Mouse (Mus musculus): Measurements from ENCODE around the gene Alg12. TPM values are rescaled to one million over a fixed set of nuclear protein-coding genes. Genes with fewer than 3 reads are reported as not detected.

Gene Alg12
- 5.1 TPM for polyA plus RNA-seq (2014; fragmentation: Illumina TruSeq; extraction: RNeasy Lipid Tissue Mini Kit (QIAGEN cat#74804); ENCODE audit: low read depth, low replicate concordance)

DNA sequence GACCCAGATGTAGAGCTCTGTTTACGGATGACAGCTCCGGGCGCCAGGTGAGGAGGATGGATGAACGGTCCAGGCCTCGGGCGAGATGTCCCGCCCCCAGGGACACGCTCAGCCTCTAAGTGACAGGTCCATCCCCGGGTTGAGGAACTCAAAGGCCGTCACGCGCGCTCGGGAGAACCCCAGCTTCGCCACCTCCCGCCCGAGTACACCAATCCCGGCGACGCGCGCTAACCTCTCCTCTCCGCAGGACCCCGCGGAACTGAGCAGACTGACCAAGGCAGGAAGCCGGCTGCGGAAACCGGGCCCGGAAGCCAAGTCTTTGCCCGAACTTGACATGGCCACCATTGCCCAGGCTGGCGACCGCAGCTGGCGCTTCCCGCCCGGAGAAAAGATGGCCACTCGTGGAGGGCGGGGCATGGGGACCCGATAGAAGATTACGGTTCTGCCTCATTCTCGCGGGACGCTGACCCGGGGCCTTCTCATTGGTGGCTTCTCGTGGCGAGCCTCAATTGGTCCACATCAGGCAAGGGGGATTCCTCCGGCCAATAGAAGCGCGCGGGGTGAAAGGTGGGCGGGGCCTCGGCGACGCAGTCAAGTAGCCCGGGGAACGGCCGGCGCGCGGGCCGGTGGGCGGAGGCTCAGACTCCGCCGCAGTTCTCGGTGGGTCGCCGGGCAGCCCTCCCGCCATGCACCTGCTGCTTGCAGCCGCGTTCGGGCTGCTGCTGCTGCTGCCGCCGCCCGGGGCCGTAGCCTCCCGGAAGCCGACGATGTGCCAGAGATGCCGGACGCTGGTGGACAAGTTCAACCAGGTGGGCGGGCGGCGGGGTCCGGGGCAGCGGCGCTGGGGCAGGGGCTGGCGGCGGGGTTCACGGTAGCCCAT is at the start of gene Alg12, which contains the start of gene Creld2:
Alg12 (minus strand) TSS at position 293 of the 880 bp plus-strand sequence.
Creld2 (plus strand) TSS at position 621 of the 880 bp plus-strand sequence.

DNA sequence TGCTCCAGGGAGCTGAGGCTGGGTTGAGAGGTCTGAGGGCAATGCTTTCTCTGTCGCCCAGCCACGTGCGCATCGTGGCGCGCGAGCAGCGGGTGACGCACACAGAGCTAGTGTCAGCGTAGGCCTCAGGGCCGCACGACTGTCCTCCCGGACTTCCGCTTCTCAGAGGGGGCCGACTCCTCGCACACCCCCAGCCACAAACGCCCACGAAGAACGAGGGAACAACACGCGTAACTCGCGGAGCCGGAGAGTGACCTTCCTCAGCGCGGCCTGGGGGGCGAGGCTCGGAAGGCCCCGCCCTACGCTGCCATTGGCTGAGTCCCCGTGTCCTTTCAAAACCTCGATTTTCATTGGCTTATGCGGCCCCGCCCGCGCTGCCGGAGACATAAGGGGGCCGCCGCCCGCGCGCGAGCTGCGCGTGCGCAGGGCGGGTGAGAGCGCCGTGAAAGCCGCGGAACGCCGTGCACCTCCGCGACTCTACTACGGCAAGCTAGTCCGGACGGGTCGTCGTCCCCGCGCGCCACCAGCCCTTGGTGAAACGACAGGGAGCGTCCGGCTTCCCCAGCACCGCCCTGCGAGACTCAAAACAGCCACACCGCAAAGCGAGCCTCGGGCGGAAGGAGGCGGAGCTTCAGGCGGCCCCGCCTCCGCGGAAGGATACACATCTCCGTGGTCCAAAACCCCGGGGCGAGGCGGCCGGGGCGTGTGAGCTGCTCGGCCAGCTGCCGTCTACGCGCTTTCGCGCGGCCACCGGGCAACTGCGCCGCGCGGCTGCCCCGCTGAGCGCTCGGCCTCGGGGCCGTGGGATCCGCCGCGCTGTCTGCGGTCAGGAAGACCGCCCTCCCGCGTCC is 42.9 kb upstream of the Alg12 start, which contains the start of gene Pim3:
Pim3 (plus strand) TSS at position 415 of the 851 bp plus-strand sequence.

Other genes starting within 250 kb of the Alg12 start
- not detected for gene Zdhhc25, start 219.0 kb downstream of the Alg12 start, polyA plus RNA-seq (2014; fragmentation: Illumina TruSeq; extraction: RNeasy Lipid Tissue Mini Kit (QIAGEN cat#74804); ENCODE audit: low read depth, low replicate concordance)
- gene Brd1, start 85.1 kb downstream of the Alg12 start, polyA plus RNA-seq (2014; fragmentation: Illumina TruSeq; extraction: RNeasy Lipid Tissue Mini Kit (QIAGEN cat#74804); ENCODE audit: low read depth, low replicate concordance), result 43.2 TPM
- 24.8 TPM for gene Zbed4, start 67.7 kb downstream of the Alg12 start, polyA plus RNA-seq (2014; fragmentation: Illumina TruSeq; extraction: RNeasy Lipid Tissue Mini Kit (QIAGEN cat#74804); ENCODE audit: low read depth, low replicate concordance)
- gene Creld2, start 328 bp upstream of the Alg12 start, polyA plus RNA-seq (2014; fragmentation: Illumina TruSeq; extraction: RNeasy Lipid Tissue Mini Kit (QIAGEN cat#74804); ENCODE audit: low read depth, low replicate concordance), result 6.4 TPM
- gene Pim3, start 42.9 kb upstream of the Alg12 start, polyA plus RNA-seq (2014; fragmentation: Illumina TruSeq; extraction: RNeasy Lipid Tissue Mini Kit (QIAGEN cat#74804); ENCODE audit: low read depth, low replicate concordance), result 2.9 TPM
- not detected for gene Ttll8, start 135.1 kb upstream of the Alg12 start, polyA plus RNA-seq (2014; fragmentation: Illumina TruSeq; extraction: RNeasy Lipid Tissue Mini Kit (QIAGEN cat#74804); ENCODE audit: low read depth, low replicate concordance)
- not detected for gene Mlc1, start 159.7 kb upstream of the Alg12 start, polyA plus RNA-seq (2014; fragmentation: Illumina TruSeq; extraction: RNeasy Lipid Tissue Mini Kit (QIAGEN cat#74804); ENCODE audit: low read depth, low replicate concordance)
- gene Mov10l1, start 163.6 kb upstream of the Alg12 start, polyA plus RNA-seq (2014; fragmentation: Illumina TruSeq; extraction: RNeasy Lipid Tissue Mini Kit (QIAGEN cat#74804); ENCODE audit: low read depth, low replicate concordance), result not detected
- not detected for gene Panx2, start 240.4 kb upstream of the Alg12 start, polyA plus RNA-seq (2014; fragmentation: Illumina TruSeq; extraction: RNeasy Lipid Tissue Mini Kit (QIAGEN cat#74804); ENCODE audit: low read depth, low replicate concordance)

Data from sigmoid colon, adult 10 weeks (tissue).